Mouse (Mus musculus): Measurements from ENCODE around the gene Cd37. TPM values are rescaled to one million over a fixed set of nuclear protein-coding genes. Genes with fewer than 3 reads are reported as not detected.

The Cd37 gene
- total and polyA plus RNA-seq, 3 experiments = 3.1 to 21.2 (median 4.3) TPM

DNA sequence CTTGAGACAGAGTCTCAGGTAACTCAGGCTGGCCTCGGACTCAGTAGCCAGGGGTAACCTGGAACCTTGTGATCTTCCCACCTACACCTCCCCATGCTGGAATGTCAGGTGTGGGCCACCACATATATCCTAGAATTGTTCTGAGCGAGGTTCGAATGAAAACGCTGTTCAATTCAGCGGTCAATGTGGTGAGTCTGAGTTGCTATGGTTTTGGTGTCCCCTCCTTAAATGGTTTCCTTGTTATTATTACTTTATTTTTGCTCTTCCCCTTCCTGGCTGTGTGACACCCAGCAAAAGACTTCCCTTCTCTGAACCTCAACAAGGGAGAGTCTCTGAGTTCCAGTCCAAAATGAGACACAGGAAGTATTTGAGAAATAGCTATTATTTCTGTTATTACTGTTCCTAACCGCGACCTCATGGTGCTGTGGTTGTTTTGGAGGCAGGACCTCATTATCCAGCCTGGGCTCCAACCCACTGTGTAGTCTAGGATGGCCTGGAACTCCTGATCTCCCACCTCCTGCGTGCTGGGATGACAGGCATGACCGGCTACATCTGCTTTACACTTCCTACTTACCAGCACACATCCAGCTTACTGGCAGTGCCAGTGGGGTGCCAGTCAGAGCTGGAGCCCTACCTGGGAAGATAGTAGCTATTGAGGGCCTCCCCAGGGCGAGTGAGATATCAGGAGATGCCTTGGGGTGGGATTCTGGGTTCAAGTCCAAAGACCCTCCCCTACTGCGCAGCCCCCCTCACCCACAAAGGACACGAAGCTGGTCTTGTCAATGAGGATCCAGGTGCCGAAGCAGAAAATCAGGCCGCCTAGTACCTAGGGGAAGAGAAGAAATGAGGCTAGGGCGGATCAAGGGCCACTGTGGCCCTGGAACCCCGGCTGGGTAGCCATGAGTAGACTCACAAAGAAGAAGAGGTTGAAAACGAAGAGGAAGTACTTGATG is 892 bp downstream of the Cd37 start:
- TF ChIP-seq POLR2A (IDR thresholded peaks at IDR 0.05; ENCODE audit: insufficient read depth, low read depth, low read length) = no peak
- no peaks in the 10 kb centered on the region for H3K27me3 ChIP-seq (ENCODE audit: control insufficient read depth, insufficient read depth, low read length)
- peaks cover 6% of the 10 kb centered on the region for H3K4me1 ChIP-seq (ENCODE audit: control insufficient read depth, insufficient read depth, low read length)
- 72% methylated on average over 17 of the region's 17 CpGs for WGBS
- H3K36me3 ChIP-seq (ENCODE audit: control insufficient read depth, insufficient read depth, low read length) = no peaks in the 10 kb centered on the region
- no peak for DNase-seq
- no peaks in the 10 kb centered on the region for H3K79me2 ChIP-seq (replicated peaks; ENCODE audit: control insufficient read depth, insufficient read depth, low read length)
- intact Hi-C loops (cut with DNase I) = no loop called here
- H3K9ac ChIP-seq (ENCODE audit: low read depth, low read length) = no peak overlapping the region
- no peak overlapping the region for H3K4me3 ChIP-seq
- peak overlapping the region; percentile 15; the same call in 1 of the 2 replicates for H3K27ac ChIP-seq

DNA sequence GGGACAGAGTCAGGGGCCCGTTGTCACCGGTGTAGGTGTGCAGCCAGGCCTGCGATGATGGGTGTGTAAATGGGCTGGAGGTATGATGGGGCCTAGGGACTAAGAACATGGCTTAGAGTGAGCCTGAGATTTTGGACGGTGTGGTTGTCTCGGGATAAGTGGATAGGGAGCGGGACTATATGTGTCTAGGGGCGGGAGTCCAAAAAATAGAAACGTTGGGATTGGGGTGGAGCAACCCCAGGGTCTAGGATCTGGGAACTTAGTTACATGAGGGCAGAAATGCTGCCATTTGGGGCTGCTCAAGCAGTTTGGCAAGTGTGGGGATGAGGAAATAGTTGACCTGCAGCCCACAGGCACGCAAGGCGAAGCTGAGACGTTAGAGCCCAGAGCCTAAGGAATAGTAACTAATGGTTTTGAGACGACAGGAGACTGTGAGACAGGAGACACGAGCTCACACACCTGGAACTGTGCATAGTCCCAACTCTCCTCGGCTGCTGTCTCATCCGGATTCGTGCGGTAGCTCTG is 3.2 kb downstream of the Cd37 start:
- peak overlapping the region; percentile 6; the same call in 1 of the 2 replicates for H3K9ac ChIP-seq (ENCODE audit: low read depth, low read length)
- no peaks in the 10 kb centered on the region for H3K36me3 ChIP-seq (ENCODE audit: control insufficient read depth, insufficient read depth, low read length)
- H3K4me3 ChIP-seq = no peak overlapping the region
- H3K4me1 ChIP-seq (ENCODE audit: control insufficient read depth, insufficient read depth, low read length) = peaks cover 6% of the 10 kb centered on the region
- WGBS = 65% methylated on average over 17 of the region's 17 CpGs
- H3K79me2 ChIP-seq (replicated peaks; ENCODE audit: control insufficient read depth, insufficient read depth, low read length) = no peaks in the 10 kb centered on the region
- DNase-seq = peak; percentile 24 to 34
- H3K27ac ChIP-seq = peak overlapping the region; percentile 43; the same call in 1 of the 2 replicates
- no peaks in the 10 kb centered on the region for H3K27me3 ChIP-seq (ENCODE audit: control insufficient read depth, insufficient read depth, low read length)
- intact Hi-C loops (cut with DNase I) = no loop called here
- TF ChIP-seq EP300 (IDR thresholded peaks at IDR 0.05; ENCODE audit: insufficient read depth, low read depth, low read length) (no peak), CTCF (IDR thresholded peaks at IDR 0.05) (no peak), POLR2A (IDR thresholded peaks at IDR 0.05; ENCODE audit: insufficient read depth, low read depth, low read length) (no peak)

DNA sequence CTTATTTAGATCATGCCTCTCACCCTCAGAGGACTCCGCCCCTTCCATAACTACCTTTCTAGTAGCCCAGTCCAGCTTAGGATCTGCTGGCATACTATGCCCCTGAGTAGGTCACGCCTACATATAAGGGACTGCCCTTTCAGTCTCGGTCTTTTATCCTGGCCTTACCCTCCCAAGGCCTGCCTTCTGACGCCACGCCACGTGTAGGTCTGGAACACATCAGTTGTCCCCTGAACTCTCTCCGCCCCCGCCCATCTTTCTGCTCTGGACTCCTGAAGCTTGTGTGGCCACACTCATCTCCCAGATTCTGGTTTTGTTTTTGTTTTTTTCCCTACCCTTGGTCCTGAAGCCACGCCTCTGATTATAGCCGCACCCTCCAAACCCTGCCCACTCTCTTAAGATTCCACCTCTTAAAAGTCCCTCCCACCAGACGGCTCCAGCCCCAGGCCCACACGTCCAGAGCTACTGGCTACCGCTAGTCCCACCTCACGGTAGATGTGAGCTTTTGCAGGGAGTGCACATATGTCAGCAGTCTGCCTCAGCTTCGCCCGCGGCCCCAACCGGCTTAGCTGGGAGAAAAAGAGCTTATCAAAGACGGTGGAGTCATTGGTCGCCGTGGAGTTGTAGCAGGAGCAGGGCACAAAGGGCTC is 3.9 kb downstream of the Cd37 start:
- no peaks in the 10 kb centered on the region for H3K79me2 ChIP-seq (replicated peaks; ENCODE audit: control insufficient read depth, insufficient read depth, low read length)
- H3K27ac ChIP-seq = peak overlapping the region; percentile 43; the same call in 1 of the 2 replicates
- no peaks in the 10 kb centered on the region for H3K36me3 ChIP-seq (ENCODE audit: control insufficient read depth, insufficient read depth, low read length)
- DNase-seq = peak; percentile 56 to 60
- peaks cover 6% of the 10 kb centered on the region for H3K4me1 ChIP-seq (ENCODE audit: control insufficient read depth, insufficient read depth, low read length)
- WGBS = 19% methylated on average over 21 of the region's 21 CpGs
- TF ChIP-seq CTCF (IDR thresholded peaks at IDR 0.05) (no peak), EP300 (IDR thresholded peaks at IDR 0.05; ENCODE audit: insufficient read depth, low read depth, low read length) (no peak), POLR2A (IDR thresholded peaks at IDR 0.05; ENCODE audit: insufficient read depth, low read depth, low read length) (peak; percentile 56)
- intact Hi-C loops (cut with DNase I) = no loop called here
- no peaks in the 10 kb centered on the region for H3K27me3 ChIP-seq (ENCODE audit: control insufficient read depth, insufficient read depth, low read length)
- H3K4me3 ChIP-seq = peak overlapping the region; percentile 33; the same call in 1 of the 2 replicates
- H3K9ac ChIP-seq (ENCODE audit: low read depth, low read length) = 0 out of 2 replicates have a peak overlapping the region, but pooled peaks have one; percentile 6

DNA sequence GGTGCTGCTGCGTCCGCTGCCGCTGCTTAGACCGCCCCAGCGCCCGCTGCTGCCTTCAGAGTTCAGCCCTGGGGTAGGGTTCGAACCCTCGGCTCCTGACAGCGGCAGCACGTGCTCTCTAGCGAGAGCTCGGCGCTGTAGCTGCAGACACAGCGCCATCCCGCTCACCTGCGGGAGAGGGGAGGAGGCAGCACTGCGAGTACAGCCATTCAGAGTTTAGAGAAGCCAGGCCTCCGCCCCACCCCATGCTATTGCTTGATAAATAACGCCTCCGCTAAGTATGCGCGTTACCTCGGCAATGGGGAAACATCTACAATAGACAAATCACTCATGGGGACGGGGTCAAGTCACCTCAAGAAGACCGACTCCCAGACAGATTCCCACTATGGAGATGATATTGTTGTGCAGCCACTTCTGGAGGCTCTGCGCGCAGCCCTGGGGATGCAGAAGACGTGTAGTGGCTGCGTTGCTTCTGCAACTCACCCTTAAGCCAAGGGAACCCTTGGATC is 4.5 kb downstream of the Cd37 start:
- Histone ChIP-seq H3K9ac (ENCODE audit: low read depth, low read length) (peak overlapping the region; percentile 16; the same call in 1 of the 2 replicates), H3K4me1 (ENCODE audit: control insufficient read depth, insufficient read depth, low read length) (peaks cover 6% of the 10 kb centered on the region), H3K79me2 (replicated peaks; ENCODE audit: control insufficient read depth, insufficient read depth, low read length) (no peaks in the 10 kb centered on the region), H3K27ac (no peak overlapping the region), H3K36me3 (ENCODE audit: control insufficient read depth, insufficient read depth, low read length) (no peaks in the 10 kb centered on the region), H3K4me3 (peak overlapping the region; percentile 33; the same call in 1 of the 2 replicates), H3K27me3 (ENCODE audit: control insufficient read depth, insufficient read depth, low read length) (no peaks in the 10 kb centered on the region)
- WGBS = 28% methylated on average over 29 of the region's 29 CpGs
- no peak for TF ChIP-seq CTCF (IDR thresholded peaks at IDR 0.05)
- TF ChIP-seq EP300 (IDR thresholded peaks at IDR 0.05; ENCODE audit: insufficient read depth, low read depth, low read length) = no peak
- no peak for TF ChIP-seq POLR2A (IDR thresholded peaks at IDR 0.05; ENCODE audit: insufficient read depth, low read depth, low read length)
- intact Hi-C loops (cut with DNase I) = no loop called here
- DNase-seq = no peak

DNA sequence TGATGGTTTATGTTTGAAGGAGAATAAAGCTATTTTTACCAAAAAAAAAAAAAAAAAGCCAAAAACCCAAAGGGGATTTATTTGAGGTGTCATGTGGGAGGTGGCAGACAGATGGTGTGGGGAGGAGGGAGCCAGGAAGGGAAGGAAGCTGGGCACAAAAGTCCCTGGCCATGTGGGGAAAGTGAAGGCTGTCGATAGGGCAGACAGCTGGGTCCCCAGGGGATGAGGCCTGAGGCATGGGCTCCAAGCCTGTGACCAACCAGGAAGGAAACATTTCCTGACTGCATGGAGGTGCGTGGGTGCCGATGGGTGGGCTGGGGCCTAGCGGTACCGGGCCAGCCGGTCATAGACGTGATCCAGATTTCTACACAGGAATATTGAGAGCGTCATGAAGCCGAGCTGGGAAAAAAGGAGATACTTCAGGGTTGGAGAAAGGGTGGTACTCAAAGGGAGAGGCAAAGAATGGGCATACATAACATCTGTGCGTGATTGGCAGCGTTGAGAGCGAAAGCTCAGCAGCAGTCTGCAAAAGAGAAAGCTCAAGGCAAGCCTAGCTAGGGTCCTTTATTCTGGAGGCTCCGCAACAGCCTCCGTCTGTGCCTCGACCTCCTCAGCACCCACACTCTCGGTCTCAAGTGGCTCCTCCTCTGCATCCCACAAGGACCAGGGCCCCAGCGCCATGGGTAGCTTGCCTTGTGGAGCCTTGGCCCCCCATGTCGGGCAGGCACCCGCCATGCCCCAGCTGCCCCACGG is 5.2 kb downstream of the Cd37 start:
- no peaks in the 10 kb centered on the region for H3K27me3 ChIP-seq (ENCODE audit: control insufficient read depth, insufficient read depth, low read length)
- DNase-seq = peak in 1 of 2 experiments; percentile 21
- H3K27ac ChIP-seq = no peak overlapping the region
- H3K4me3 ChIP-seq = no peak overlapping the region
- no peaks in the 10 kb centered on the region for H3K79me2 ChIP-seq (replicated peaks; ENCODE audit: control insufficient read depth, insufficient read depth, low read length)
- WGBS = 35% methylated on average over 20 of the region's 20 CpGs
- no peaks in the 10 kb centered on the region for H3K36me3 ChIP-seq (ENCODE audit: control insufficient read depth, insufficient read depth, low read length)
- intact Hi-C loops (cut with DNase I) = no loop called here
- TF ChIP-seq CTCF (IDR thresholded peaks at IDR 0.05) = no peak
- no peak for TF ChIP-seq EP300 (IDR thresholded peaks at IDR 0.05; ENCODE audit: insufficient read depth, low read depth, low read length)
- no peak for TF ChIP-seq POLR2A (IDR thresholded peaks at IDR 0.05; ENCODE audit: insufficient read depth, low read depth, low read length)
- H3K9ac ChIP-seq (ENCODE audit: low read depth, low read length) = peak overlapping the region; percentile 16; the same call in 1 of the 2 replicates
- H3K4me1 ChIP-seq (ENCODE audit: control insufficient read depth, insufficient read depth, low read length) = peaks cover 6% of the 10 kb centered on the region

Measured in heart, adult 2 months (tissue).